Mouse (Mus musculus) forebrain, postnatal 0 days (tissue): Measurements from ENCODE around the gene Lpcat1. TPM values are rescaled to one million over a fixed set of nuclear protein-coding genes. Genes with fewer than 3 reads are reported as not detected.
A peak's percentile ranks its signal among the peaks of the same experiment; 100 is the strongest.

ENCODE experiments used
- ATAC-seq: fragments of 200-750 bp; cut with Nextera tagmentation; 2 replicates; pipeline ENCODE4 v1.8.0; 2017; ENCODE audit warnings: mild to moderate bottlenecking, moderate library complexity
- DNase-seq: peaks from one replicate; pipeline ENCODE4 v3.0.0-alpha.2; 2015
- H3K27ac ChIP-seq: fragments of 300-500 bp; sonication (generic); 2 replicates; pipeline ENCODE4 v1.5.1; 2014; ENCODE audit warnings: low read depth, mild to moderate bottlenecking, antibody characterized with exemption, low read length, moderate library complexity, mixed read lengths
- H3K27me3 ChIP-seq: fragments of 300-500 bp; sonication (generic); 2 replicates; pipeline ENCODE4 v1.6.1; 2014; ENCODE audit warnings: mild to moderate bottlenecking, low read length, mixed read lengths; ENCODE audit not compliant: insufficient read depth
- H3K36me3 ChIP-seq: fragments of 300-500 bp; sonication (generic); 2 replicates; pipeline ENCODE4 v1.6.1; 2014; ENCODE audit warnings: mild to moderate bottlenecking, moderate library complexity; ENCODE audit not compliant: insufficient read depth
- H3K4me1 ChIP-seq: fragments of 300-500 bp; sonication (generic); 2 replicates; pipeline ENCODE4 v1.6.1; 2014; ENCODE audit warnings: antibody characterized with exemption; ENCODE audit not compliant: insufficient read depth
- H3K4me2 ChIP-seq: fragments of 300-500 bp; sonication (generic); 2 replicates; pipeline ENCODE4 v1.6.1; 2014; ENCODE audit warnings: low read depth, mild to moderate bottlenecking, moderate library complexity
- H3K4me3 ChIP-seq: fragments of 300-500 bp; sonication (generic); 2 replicates; pipeline ENCODE4 v1.5.1; 2014; ENCODE audit warnings: low read depth, low read length, mixed read lengths
- H3K9ac ChIP-seq: fragments of 300-500 bp; sonication (generic); 2 replicates; pipeline ENCODE4 v1.6.1; 2014; ENCODE audit warnings: mild to moderate bottlenecking
- H3K9me3 ChIP-seq: fragments of 300-500 bp; sonication (generic); 2 replicates; pipeline ENCODE4 v1.6.1; 2016; ENCODE audit warnings: low read length
- CTCF ChIP-seq: sonication (generic); IDR thresholded peaks from 2 replicates; pipeline ENCODE4 v1.5.1; 2016; ENCODE audit warnings: antibody characterized with exemption, control low read depth, low read depth
- WGBS: fragments of 180-500 bp; shearing (Covaris S2); extraction: QIAGEN DNeasy Blood & Tissue Kit; methylation state at CpG from one replicate; pipeline ENCODE4 v1.1.7; 2014; 5-methylcytosine and 5-hydroxymethylcytosine counted together
- polyA plus RNA-seq: library from polyadenylated mRNA; unstranded; fragments of >200 nt; fragmentation: Nextera tagmentation; extraction: Ambion mirVana; gene quantifications from 2 replicates; pipeline ENCODE4 v1.2.1, GENCODE M21; 2015
- total RNA-seq: library from RNA; depleted of rRNA; stranded (reverse); fragments of >200 nt; gene quantifications from 2 replicates; pipeline ENCODE4 v1.2.3, GENCODE M21; 2014

The Lpcat1 gene
- total and polyA plus RNA-seq, 2 experiments from 2014 or later, result 87.2 to 144 TPM

DNA sequence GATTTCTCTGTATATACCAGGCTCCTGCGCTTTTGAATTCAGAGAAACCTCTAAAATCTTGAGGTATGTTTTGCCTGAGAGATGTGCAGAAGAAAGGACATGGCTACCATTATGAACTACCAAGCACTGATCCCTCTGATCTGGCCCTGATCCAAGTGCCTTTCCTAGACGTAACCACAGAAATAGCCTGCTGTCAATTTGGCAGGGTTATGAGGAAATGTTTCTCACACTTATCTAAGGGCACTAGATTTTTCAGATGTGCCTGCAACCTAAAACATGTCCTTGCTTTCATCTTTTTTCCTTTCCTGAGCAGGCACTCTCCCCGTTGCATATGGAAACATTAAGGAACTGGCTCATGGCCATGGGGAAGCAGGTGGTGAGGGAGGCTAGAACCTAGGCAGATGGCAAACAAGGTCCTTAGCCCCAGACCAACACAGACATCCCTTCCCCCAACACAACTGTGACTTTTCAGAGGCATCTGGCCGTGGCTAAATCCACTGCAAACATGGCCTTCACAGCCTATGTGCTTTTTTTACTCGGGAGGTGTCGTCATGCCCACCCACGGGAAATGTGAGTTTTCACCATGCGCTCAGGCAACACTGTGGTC is 23.7 kb downstream of the Lpcat1 start:
- H3K4me3 ChIP-seq, result no peak overlapping the region
- H3K36me3 ChIP-seq, result peaks cover 62% of the 10 kb centered on the region
- H3K27ac ChIP-seq, result no peak overlapping the region
- 63% methylated on average over 8 of the region's 8 CpGs for whole genome bisulfite sequencing
- H3K9me3 ChIP-seq, result no peaks in the 10 kb centered on the region
- H3K9ac ChIP-seq, result no peak overlapping the region
- peak; percentile 13 for DNase-seq
- H3K4me1 ChIP-seq, result no peaks in the 10 kb centered on the region
- no peaks in the 10 kb centered on the region for H3K27me3 ChIP-seq
- no peak for TF ChIP-seq CTCF
- ATAC-seq, result peak; percentile 65
- H3K4me2 ChIP-seq, result no peak overlapping the region

DNA sequence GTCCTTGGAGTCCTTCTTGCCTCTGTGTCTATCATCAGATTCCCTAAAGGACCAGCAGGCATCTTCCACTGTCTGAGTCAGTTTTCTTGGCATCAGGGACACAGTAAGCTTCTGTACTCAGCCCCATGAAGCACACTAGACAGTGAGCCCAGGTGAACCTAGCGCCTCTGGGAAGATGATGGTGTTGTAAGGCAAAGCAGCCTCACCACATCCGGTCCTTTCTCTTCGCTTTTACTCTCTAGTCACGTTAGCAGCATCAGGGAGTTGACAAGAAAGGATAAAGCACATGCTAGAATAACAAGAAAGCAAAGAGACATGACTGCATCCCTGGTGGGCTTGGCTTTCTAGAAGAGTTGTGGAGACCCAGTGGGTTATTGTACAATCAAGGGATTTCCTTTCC is 26.2 kb downstream of the Lpcat1 start:
- DNase-seq (no peak), ATAC-seq (no peak)
- H3K4me2 ChIP-seq, result no peak overlapping the region
- H3K4me1 ChIP-seq, result no peaks in the 10 kb centered on the region
- H3K9ac ChIP-seq, result no peak overlapping the region
- peaks cover 81% of the 10 kb centered on the region for H3K36me3 ChIP-seq
- no peaks in the 10 kb centered on the region for H3K9me3 ChIP-seq
- no peak overlapping the region for H3K27ac ChIP-seq
- whole genome bisulfite sequencing, result 93% methylated on average over 4 of the region's 4 CpGs
- no peak overlapping the region for H3K4me3 ChIP-seq
- H3K27me3 ChIP-seq, result no peaks in the 10 kb centered on the region
- no peak for TF ChIP-seq CTCF

DNA sequence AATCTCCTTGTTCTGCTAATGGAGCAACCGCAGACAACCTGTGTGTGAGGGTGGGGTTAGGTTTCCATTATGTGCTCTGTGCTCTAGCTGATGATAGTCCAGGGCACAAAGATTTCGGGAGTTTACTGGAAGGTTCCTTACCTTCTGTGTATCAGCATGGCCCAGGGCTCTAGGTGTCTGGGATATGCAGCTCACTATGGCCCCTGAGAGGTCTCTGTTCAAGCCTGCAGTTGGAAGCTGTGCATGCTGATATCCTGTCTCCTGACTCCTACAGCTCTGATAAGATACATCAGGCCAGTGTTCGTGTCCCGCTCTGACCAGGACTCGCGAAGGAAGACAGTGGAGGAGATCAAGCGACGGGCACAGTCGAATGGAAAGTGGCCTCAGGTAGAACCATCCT is 27.5 kb downstream of the Lpcat1 start:
- TF ChIP-seq CTCF, result no peak
- Histone ChIP-seq H3K4me3 (no peak overlapping the region), H3K36me3 (peaks cover 87% of the 10 kb centered on the region), H3K9ac (no peak overlapping the region), H3K27ac (no peak overlapping the region), H3K27me3 (no peaks in the 10 kb centered on the region), H3K4me1 (no peaks in the 10 kb centered on the region), H3K9me3 (no peaks in the 10 kb centered on the region), H3K4me2 (no peak overlapping the region)
- 97% methylated on average over 9 of the region's 9 CpGs for WGBS
- no peak for ATAC-seq
- DNase-seq, result no peak

- Histone ChIP-seq H3K27me3 (no peaks in the 10 kb centered on the region), H3K9me3 (no peaks in the 10 kb centered on the region), H3K4me1 (no peaks in the 10 kb centered on the region), H3K4me2 (no peak overlapping the region), H3K4me3 (no peak overlapping the region), H3K36me3 (peaks cover 81% of the 10 kb centered on the region), H3K9ac (no peak overlapping the region), H3K27ac (no peak overlapping the region)
- ATAC-seq (no peak), DNase-seq (no peak)
- TF ChIP-seq CTCF, result no peak
- 82% methylated on average over 2 of the region's 2 CpGs for WGBS
Observed at GRCm38 (mm10) chr13:73496137-73496536, 29.1 kb downstream of the Lpcat1 start.

DNA sequence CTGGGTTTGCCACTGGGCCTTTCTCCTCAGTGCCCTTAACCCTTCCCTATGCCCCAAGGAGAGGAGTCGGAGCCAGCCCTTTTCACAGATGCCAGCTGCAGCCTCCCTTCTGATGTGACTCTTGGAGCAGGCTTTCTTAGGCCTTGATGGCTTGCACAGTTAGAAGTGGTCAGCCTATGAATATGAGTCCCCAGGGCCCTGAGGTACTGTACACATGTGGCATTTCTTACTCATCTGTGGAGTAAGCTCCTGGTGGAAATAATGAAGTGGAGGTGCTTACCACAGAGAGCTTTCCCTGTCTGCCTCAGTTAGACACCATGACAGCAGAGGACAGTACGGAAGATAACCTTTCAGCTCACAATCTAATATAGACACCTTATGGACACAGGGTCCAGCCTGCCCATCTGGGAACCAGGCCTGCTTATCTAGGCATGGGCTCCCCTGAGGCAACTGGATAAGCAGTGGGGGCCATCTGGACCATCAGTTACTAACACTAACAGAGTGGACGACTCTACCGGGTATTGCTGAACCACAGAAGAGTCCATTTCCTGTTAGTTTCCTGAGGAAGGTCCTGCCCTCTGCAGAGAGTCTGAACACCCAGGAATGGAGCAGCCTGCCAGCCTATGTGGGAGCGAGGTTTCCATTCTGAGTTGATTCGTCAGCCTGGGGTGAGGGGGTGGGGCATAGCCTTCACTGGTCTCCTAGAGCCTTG is 33.1 kb downstream of the Lpcat1 start:
- ATAC-seq, result no peak

DNA sequence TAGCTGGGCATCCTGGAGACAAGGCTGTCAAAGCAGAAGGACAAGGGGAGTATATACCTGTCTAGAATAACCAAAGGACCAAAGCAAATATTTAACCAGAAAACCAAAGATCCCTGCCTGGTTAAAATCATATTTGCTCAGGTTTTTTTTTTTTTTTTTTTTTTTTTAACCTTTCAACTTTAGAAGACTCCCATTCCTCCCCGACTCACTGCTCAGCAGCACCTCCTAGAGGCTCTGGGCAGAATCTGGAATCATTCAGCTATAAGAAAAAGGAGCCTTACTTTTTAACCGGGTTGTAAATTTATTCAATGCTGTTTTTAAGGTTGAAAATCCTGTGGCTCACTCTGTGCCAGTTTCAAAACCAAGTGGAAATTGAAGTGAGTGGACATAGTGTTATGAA is 35.7 kb downstream of the Lpcat1 start:
- WGBS, result 51% methylated on average over 2 of the region's 2 CpGs

More for the DNA sequence above, 33.1 kb downstream of the Lpcat1 start:
- no peaks in the 10 kb centered on the region for H3K27me3 ChIP-seq
- no peak overlapping the region for H3K9ac ChIP-seq
- no peak for DNase-seq
- H3K9me3 ChIP-seq, result no peaks in the 10 kb centered on the region
- H3K4me3 ChIP-seq, result no peak overlapping the region
- H3K4me1 ChIP-seq, result no peaks in the 10 kb centered on the region
- H3K4me2 ChIP-seq, result no peak overlapping the region
- WGBS, result 90% methylated on average over 6 of the region's 6 CpGs
- TF ChIP-seq CTCF, result no peak
- no peak overlapping the region for H3K27ac ChIP-seq
- peaks cover 65% of the 10 kb centered on the region for H3K36me3 ChIP-seq

DNA sequence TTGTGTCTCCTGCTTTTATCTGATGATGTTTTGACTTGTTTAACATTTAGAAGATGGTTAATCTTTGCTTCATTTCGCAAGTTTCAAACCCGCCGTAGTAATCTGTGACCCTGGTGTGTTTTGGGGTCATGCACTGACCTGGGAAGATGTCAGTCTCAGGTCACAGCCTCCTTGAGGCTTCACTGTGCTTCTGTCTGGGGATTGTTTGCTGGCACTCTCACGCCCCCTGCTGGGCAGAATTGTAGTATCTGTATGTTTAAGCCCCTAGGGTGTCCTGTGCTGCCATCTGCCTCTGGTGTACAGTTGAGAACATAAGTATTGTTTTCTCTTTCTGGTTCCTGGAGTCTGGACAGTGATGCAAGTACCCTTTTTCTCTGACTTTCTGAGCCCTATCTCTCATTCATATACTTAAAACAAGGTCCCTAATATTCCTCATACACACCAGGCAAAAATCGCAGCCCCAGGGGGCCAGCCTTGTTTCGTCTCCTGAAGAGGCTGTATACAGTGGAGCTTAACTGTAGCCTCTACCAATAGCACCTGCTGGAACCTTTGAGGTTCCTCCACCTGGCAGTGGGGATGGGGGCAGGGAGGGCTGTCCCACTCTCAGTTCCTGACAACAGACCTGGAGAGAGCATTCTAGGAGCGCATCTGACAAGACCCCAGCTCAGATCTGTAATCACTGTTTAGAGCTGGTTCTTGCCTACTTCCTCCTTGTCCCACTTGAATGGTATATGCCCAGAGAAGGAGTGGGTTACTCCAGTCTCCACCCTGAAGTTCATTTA is 38.9 kb downstream of the Lpcat1 start:
- H3K9me3 ChIP-seq, result no peaks in the 10 kb centered on the region
- H3K4me2 ChIP-seq, result no peak overlapping the region
- DNase-seq, result peak; percentile 80
- H3K27ac ChIP-seq, result no peak overlapping the region
- no peak overlapping the region for H3K9ac ChIP-seq
- peaks cover 40% of the 10 kb centered on the region for H3K36me3 ChIP-seq
- TF ChIP-seq CTCF, result peak; percentile 89
- no peak overlapping the region for H3K4me3 ChIP-seq
- ATAC-seq, result peak; percentile 84
- H3K4me1 ChIP-seq, result no peaks in the 10 kb centered on the region
- WGBS, result 73% methylated on average over 7 of the region's 7 CpGs
- no peaks in the 10 kb centered on the region for H3K27me3 ChIP-seq

More for the DNA sequence above, 35.7 kb downstream of the Lpcat1 start:
- H3K9me3 ChIP-seq, result no peaks in the 10 kb centered on the region
- peak; percentile 17 for DNase-seq
- peaks cover 51% of the 10 kb centered on the region for H3K36me3 ChIP-seq
- H3K27me3 ChIP-seq, result no peaks in the 10 kb centered on the region
- no peak overlapping the region for H3K27ac ChIP-seq
- H3K4me2 ChIP-seq, result no peak overlapping the region
- H3K4me1 ChIP-seq, result no peaks in the 10 kb centered on the region
- H3K9ac ChIP-seq, result no peak overlapping the region
- H3K4me3 ChIP-seq, result no peak overlapping the region
- TF ChIP-seq CTCF, result peak; percentile 43
- no peak for ATAC-seq
